Mouse (Mus musculus): ENCODE data around the gene 3425401B19Rik. TPM values are rescaled to one million over a fixed set of nuclear protein-coding genes. Genes with fewer than 3 reads are reported as not detected.

3425401B19Rik gene
- polyA plus RNA-seq, 1 experiment from 2014 or later, result 0.06 TPM

DNA sequence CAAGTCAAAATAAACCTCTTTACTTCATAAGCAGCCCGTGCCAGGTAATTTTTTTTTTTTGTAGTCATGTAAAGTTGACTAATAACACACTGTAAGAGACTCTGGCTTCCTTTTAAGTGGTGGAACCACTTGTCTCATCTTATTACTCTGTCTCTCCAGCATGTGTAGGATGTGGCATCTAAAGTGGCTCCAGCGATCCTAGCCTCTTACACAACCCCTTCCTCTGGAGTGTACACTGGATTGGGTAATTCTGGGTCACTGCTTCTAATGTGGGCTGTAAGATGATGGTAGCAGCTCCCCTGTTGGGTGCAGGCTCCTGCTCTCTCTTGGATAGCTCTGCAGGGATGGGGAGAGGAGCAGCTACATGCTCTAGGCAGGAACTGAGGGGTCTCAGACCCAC is 46.6 kb downstream of the 3425401B19Rik start:
- Histone ChIP-seq H3K4me1 (0 out of 2 replicates have a peak, but pooled peaks cover 3% of the 10 kb centered on the region), H3K36me3 (no peaks in the 10 kb centered on the region), H3K9ac (replicated peaks) (no peak overlapping the region), H3K4me3 (no peak overlapping the region), H3K27me3 (no peaks in the 10 kb centered on the region), H3K4me2 (replicated peaks) (no peak overlapping the region), H3K27ac (replicated peaks) (no peak overlapping the region), H3K9me3 (no peaks in the 10 kb centered on the region)
- no peak for ATAC-seq (ENCODE audit: low FRiP score, low read depth)
- 90% methylated on average over 2 of the region's 2 CpGs for WGBS

DNA sequence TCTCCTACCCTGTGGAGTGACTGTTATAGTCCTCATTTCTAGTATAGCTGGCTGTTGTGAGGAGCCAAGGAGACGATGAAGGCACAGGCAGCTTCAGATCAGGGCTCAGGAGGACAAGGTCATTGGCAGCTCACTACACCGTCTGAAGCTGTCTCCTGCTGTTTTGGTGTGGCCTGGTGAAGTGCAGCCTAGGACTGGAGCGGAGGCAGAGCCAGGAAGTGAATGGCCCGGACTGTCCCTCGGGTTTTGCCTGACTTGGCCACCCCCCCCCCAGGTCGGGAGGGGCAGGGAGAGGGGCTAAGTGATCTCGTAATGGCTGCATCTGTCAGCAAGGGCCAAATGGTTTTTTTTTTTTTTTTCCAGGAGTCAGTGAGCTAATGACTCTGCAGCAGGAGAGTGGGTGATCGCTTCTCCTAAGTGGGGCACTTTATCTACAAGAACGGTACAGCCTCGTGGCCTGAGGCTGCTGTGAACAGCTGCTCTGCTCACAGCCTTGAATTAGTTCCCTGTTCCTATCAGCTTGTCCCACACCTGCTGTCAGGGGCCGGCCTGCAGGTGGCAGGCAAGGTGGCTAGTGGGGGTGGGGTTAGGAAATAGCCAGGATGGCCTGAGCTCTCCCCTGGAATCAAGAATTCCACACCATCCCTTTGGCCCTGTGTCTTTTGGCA is 50.9 kb downstream of the 3425401B19Rik start:
- no peak overlapping the region for H3K4me3 ChIP-seq
- 39% methylated on average over 11 of the region's 11 CpGs for WGBS
- no peak overlapping the region for H3K4me2 ChIP-seq (replicated peaks)
- peak; percentile 6; the same call in 1 of the 2 replicates for ATAC-seq (ENCODE audit: low FRiP score, low read depth)
- H3K9ac ChIP-seq (replicated peaks), result no peak overlapping the region
- H3K27ac ChIP-seq (replicated peaks), result no peak overlapping the region
- H3K27me3 ChIP-seq, result no peaks in the 10 kb centered on the region
- H3K36me3 ChIP-seq, result no peaks in the 10 kb centered on the region
- no peaks in the 10 kb centered on the region for H3K9me3 ChIP-seq
- H3K4me1 ChIP-seq, result 0 out of 2 replicates have a peak, but pooled peaks cover 3% of the 10 kb centered on the region

DNA sequence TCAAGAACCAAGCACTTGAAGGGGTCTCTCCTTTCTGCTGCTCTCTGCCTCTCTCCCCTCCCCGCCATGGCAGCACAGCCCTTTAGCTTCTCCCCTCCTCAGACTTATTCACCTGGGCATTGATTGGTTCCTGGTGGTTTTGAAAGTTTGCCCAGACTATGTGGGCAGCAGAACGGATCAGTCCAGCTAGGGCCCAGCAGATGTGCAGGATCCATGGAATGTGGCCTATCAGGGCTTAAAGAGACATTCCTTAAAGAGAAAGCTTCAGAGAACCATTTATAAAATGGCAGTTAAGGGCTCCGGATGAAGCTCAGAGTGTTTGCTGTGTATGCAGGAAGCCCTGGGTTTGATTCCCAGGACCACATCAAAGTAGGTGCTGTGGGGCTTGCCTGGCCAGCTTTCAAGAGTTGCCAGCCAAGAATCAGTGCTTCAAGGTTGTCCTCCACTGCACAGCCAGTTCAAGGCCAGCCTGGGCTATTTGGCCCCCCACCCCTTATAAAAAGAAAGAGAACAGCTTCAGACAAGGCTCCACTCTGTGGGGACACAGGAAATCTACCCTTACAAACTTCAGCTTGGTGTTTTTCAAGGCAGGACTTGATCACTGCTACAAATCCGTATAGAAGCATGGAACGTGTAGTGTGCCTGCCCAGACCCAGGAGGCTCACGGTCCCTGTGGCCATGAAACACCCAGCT is 52.0 kb downstream of the 3425401B19Rik start:
- Histone ChIP-seq H3K9ac (replicated peaks) (no peak overlapping the region), H3K36me3 (no peaks in the 10 kb centered on the region), H3K4me1 (0 out of 2 replicates have a peak, but pooled peaks cover 3% of the 10 kb centered on the region), H3K27me3 (peaks cover 5% of the 10 kb centered on the region; the same call in 1 of the 2 replicates), H3K27ac (replicated peaks) (no peak overlapping the region), H3K9me3 (no peaks in the 10 kb centered on the region), H3K4me2 (replicated peaks) (no peak overlapping the region), H3K4me3 (no peak overlapping the region)
- 83% methylated on average over 6 of the region's 6 CpGs for WGBS
- no peak for ATAC-seq (ENCODE audit: low FRiP score, low read depth)

DNA sequence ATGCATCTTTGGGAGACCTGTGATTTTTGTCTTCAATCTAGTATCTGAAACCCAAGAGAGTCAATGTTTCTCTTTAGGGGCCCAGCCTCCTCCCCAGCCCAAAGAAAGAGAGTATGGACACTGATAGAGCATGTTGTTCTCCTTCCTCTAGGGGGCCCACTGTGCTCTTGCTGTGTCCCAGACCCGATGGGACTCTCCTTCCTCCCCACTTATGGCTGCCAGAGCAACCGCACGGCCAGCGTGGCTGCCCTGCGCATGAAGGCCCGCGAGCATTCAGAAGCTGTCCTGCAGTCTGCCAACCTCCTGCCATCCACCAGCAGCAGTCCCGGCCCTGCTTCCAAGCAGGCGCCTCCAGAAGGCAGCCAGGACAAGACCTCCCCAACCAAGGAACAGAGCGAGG is 56.5 kb downstream of the 3425401B19Rik start:
- H3K9me3 ChIP-seq, result no peaks in the 10 kb centered on the region
- ATAC-seq (ENCODE audit: low FRiP score, low read depth), result no peak
- WGBS, result 46% methylated on average over 10 of the region's 10 CpGs

DNA sequence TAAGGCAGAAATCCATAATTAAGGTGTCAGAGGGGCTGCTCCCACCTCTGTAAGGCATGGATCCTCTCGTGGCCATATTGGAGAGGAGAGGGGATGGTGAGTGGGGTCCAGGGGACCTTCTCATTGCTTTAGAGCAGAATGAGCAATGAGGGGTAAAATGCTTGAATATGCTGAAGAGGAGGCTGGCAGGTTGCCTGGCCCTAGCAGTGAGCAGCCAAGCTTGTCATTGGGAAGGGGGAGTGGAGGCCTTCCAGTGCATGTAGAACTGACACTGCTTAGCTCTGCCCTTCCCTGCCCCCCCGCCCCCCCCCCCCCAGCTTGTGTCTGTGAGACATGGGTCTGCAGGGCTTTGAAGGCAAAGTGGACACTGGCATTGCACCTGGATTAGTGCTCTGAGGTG is 57.8 kb downstream of the 3425401B19Rik start:
- Histone ChIP-seq H3K36me3 (no peaks in the 10 kb centered on the region), H3K4me2 (replicated peaks) (no peak overlapping the region), H3K27me3 (peaks cover 5% of the 10 kb centered on the region; the same call in 1 of the 2 replicates), H3K9me3 (no peaks in the 10 kb centered on the region), H3K27ac (replicated peaks) (no peak overlapping the region), H3K9ac (replicated peaks) (no peak overlapping the region), H3K4me1 (no peaks in the 10 kb centered on the region), H3K4me3 (no peak overlapping the region)
- no peak for ATAC-seq (ENCODE audit: low FRiP score, low read depth)
- WGBS, result 60% methylated on average over 1 of the region's 2 CpGs

More for the DNA sequence above, 56.5 kb downstream of the 3425401B19Rik start:
- Histone ChIP-seq H3K9ac (replicated peaks) (no peak overlapping the region), H3K36me3 (no peaks in the 10 kb centered on the region), H3K27me3 (peaks cover 5% of the 10 kb centered on the region; the same call in 1 of the 2 replicates), H3K4me2 (replicated peaks) (no peak overlapping the region), H3K4me3 (no peak overlapping the region), H3K4me1 (no peaks in the 10 kb centered on the region), H3K27ac (replicated peaks) (no peak overlapping the region)

DNA sequence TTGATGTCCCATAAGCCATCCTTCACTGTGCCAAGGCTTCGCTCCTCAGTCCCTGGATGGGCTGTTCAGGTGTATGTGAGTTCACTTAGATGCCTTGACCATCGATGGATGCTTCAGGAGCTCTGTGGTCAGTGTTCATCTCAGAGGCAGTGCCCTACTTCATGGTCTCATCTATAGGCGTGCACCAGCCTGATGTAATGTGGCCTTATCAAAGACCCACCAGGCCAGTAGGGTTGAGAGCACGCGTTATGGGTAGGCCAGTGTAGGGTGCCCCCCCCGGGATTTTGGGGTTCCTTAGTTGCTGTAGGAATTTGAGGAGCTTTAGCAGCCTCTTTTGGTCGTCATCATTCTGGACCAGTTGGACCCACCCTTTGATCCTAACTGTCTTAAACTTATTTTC is 60.3 kb downstream of the 3425401B19Rik start:
- no peak for ATAC-seq (ENCODE audit: low FRiP score, low read depth)
- H3K9me3 ChIP-seq, result no peaks in the 10 kb centered on the region
- H3K27ac ChIP-seq (replicated peaks), result no peak overlapping the region
- no peak overlapping the region for H3K9ac ChIP-seq (replicated peaks)
- 86% methylated on average over 7 of the region's 7 CpGs for WGBS
- H3K4me2 ChIP-seq (replicated peaks), result no peak overlapping the region
- H3K27me3 ChIP-seq, result peaks cover 5% of the 10 kb centered on the region; the same call in 1 of the 2 replicates
- no peak overlapping the region for H3K4me3 ChIP-seq
- H3K36me3 ChIP-seq, result no peaks in the 10 kb centered on the region
- H3K4me1 ChIP-seq, result no peaks in the 10 kb centered on the region

DNA sequence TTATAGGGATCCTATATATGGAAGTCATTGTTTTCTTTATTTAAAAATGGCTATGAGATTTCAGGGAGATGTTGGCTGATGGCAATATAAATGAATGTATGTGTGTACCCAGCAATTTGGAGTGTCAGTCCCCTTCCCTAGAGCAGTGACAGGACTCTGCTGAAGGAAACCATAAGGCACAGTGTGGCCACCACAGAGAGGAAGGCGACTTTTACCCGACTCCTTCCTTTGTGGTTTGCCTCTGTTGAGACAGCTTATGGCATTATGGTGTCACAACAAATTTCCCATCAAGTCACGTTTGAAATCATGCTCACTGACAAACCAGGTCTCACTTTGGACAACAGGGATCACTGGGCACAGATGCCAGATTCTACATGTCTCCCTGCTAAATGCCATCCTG is 60.8 kb downstream of the 3425401B19Rik start:
- no peak overlapping the region for H3K4me3 ChIP-seq
- no peaks in the 10 kb centered on the region for H3K9me3 ChIP-seq
- H3K27ac ChIP-seq (replicated peaks), result no peak overlapping the region
- H3K27me3 ChIP-seq, result peaks cover 5% of the 10 kb centered on the region; the same call in 1 of the 2 replicates
- WGBS, result 82% methylated on average over 3 of the region's 3 CpGs
- ATAC-seq (ENCODE audit: low FRiP score, low read depth), result no peak
- H3K4me1 ChIP-seq, result no peaks in the 10 kb centered on the region
- no peak overlapping the region for H3K4me2 ChIP-seq (replicated peaks)
- no peak overlapping the region for H3K9ac ChIP-seq (replicated peaks)
- no peaks in the 10 kb centered on the region for H3K36me3 ChIP-seq

DNA sequence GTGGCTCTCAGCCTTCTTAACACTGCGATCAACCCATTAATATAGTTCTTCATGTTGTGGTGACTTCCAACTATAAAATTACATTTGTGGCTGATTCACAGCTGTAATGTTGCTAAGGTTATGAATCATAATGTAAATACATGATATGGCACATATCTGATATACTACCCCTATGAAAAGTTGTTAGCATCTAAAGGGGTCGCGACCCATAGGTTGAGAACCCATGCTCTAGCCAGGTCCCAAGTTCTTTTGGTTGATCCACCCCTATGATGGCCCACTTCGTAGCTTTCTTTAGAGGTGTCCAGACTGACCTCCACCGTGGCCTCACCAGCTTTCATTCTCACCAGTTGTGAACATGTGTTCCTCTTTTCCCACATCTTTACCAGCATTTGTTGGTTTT is 67.8 kb downstream of the 3425401B19Rik start:
- Histone ChIP-seq H3K9me3 (no peaks in the 10 kb centered on the region), H3K36me3 (no peaks in the 10 kb centered on the region), H3K27ac (replicated peaks) (no peak overlapping the region), H3K27me3 (no peaks in the 10 kb centered on the region), H3K4me2 (replicated peaks) (no peak overlapping the region), H3K9ac (replicated peaks) (no peak overlapping the region), H3K4me3 (no peak overlapping the region), H3K4me1 (no peaks in the 10 kb centered on the region)
- ATAC-seq (ENCODE audit: low FRiP score, low read depth), result no peak
- WGBS, result 90% methylated on average over 5 of the region's 5 CpGs

DNA sequence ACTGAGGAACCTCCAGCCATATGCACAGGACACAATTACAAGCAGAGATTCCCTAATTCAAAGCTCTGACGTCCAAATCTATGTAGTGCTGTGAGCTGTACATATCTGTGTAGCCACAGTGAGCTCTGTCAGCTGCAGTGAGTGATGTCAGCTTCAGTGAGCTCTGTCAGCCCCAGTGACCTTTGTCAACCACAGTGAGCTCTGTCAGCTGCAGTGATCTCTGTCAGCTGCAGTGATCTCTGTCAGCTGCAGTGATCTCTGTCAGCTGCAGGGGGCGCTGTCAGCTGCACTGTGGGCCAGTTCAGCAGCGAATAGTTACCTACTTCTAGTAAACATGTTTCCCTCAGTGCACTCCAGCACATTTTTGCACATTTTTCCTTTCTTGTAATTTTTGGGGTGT is 75.7 kb downstream of the 3425401B19Rik start:
- 26% methylated on average over 3 of the region's 3 CpGs for WGBS
- Histone ChIP-seq H3K27ac (replicated peaks) (no peak overlapping the region), H3K4me1 (no peaks in the 10 kb centered on the region; the same call in 1 of the 2 replicates), H3K9ac (replicated peaks) (no peak overlapping the region), H3K36me3 (no peaks in the 10 kb centered on the region), H3K4me3 (no peak overlapping the region), H3K9me3 (no peaks in the 10 kb centered on the region), H3K27me3 (no peaks in the 10 kb centered on the region; the same call in none of the 2 replicates), H3K4me2 (replicated peaks) (no peak overlapping the region)
- ATAC-seq (ENCODE audit: low FRiP score, low read depth), result no peak

Other genes starting within 250 kb of the 3425401B19Rik start
- gene Slc18a3, start 220.4 kb downstream of the 3425401B19Rik start, polyA plus RNA-seq (2016; fragmentation: Nextera tagmentation; extraction: Ambion mirVana), result 0.73 and 1.5 TPM in 2 replicates
- 0.18 and 0.19 TPM in 2 replicates for gene Chat, start 219.3 kb downstream of the 3425401B19Rik start, polyA plus RNA-seq (2016; fragmentation: Nextera tagmentation; extraction: Ambion mirVana)
- 28.6 and 35.6 TPM in 2 replicates for gene Ercc6, start 171.8 kb downstream of the 3425401B19Rik start, polyA plus RNA-seq (2016; fragmentation: Nextera tagmentation; extraction: Ambion mirVana)
- 9.8 and 11.1 TPM in 2 replicates for gene Prrxl1, start 85.9 kb downstream of the 3425401B19Rik start, polyA plus RNA-seq (2016; fragmentation: Nextera tagmentation; extraction: Ambion mirVana)
- gene Tmem273, start 100.7 kb upstream of the 3425401B19Rik start, polyA plus RNA-seq (2016; fragmentation: Nextera tagmentation; extraction: Ambion mirVana), result 0.35 and 0.56 TPM in 2 replicates
- not detected in 2 replicates for gene Fam170b, start 148.7 kb upstream of the 3425401B19Rik start, polyA plus RNA-seq (2016; fragmentation: Nextera tagmentation; extraction: Ambion mirVana)
- 5.9 and 6.8 TPM in 2 replicates for gene Vstm4, start 171.5 kb upstream of the 3425401B19Rik start, polyA plus RNA-seq (2016; fragmentation: Nextera tagmentation; extraction: Ambion mirVana)